Mouse (Mus musculus): Measurements from ENCODE around the gene Tgfa. TPM values are rescaled to one million over a fixed set of nuclear protein-coding genes. Genes with fewer than 3 reads are reported as not detected.

Gene Tgfa
- total RNA-seq, 2 experiments from 2014 or later: 0.31 to 0.66 TPM

- TF ChIP-seq CTCF (IDR thresholded peaks at IDR 0.05): no peak
- no peak for DNase-seq
- intact Hi-C loops (cut with DNase I): no loop called here
- Histone ChIP-seq H3K27ac (no peak overlapping the region), H3K4me3 (peak overlapping the region; percentile 82)
Measured at GRCm38 (mm10) chr6:86196034-86196433, 1.0 kb downstream of the Tgfa start.

DNA sequence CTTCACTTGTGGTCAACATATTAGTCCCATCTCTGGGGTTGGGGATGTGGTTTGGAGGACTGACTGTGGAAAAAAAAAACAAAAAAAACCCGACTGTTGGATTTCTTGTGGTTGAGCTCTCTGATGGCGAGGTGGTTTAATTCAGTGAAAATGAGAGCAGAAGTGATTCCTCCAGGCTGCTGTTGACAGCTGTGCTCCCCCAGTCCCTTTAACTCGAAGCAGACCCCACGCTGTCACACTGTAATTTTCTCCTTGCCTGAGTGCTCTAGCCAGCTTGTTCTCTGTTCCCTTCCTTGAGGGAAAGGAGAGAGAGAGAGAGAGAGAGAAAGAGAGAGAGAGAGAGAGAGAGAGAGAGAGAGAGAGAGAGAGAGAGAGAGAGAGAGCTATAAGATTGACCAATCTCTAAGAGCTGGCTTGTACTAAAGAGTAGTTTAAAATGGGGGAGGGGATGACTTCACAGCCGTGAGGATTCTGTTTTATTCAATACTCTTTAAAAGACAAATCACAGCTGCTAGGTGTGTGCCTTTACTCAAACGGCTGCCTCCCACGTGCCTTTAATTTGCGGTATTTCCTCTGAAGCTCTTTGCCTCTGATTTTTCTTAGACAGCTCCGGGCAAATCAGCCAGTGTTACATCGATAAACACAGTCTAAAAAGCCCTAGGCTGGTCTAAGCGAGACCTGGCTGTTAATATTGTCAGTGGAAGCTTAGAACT lies 2.3 kb downstream of the Tgfa start:
- DNase-seq: no peak
- intact Hi-C loops (cut with DNase I): no loop called here
- H3K27ac ChIP-seq: no peak overlapping the region
- no peak for TF ChIP-seq CTCF (IDR thresholded peaks at IDR 0.05)
- H3K4me3 ChIP-seq: no peak overlapping the region

DNA sequence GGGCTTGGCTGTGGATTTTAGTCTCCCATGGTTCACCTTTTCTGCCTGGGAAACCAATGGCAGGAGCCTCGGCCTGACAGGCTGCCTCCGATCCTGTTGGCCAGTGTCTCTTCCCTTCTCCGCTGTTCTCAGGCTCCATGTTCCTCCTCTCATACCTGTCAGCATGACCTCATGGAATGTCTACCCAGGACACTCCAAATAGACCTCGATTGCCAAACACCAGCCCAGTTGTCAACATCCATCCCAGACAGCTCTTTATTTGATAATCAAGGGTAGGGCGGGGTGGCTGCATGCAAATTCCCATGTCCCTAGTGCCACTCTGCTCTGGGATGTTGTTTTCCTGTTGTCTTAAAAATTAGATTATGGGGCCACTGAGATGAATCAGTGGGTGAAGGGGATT lies 5.9 kb downstream of the Tgfa start:
- H3K27ac ChIP-seq: no peak overlapping the region
- intact Hi-C loops (cut with DNase I): no loop called here
- no peak for DNase-seq
- H3K4me3 ChIP-seq: no peak overlapping the region
- no peak for TF ChIP-seq CTCF (IDR thresholded peaks at IDR 0.05)

GRCm38 (mm10) chr6:86203101-86203500 lies 8.1 kb downstream of the Tgfa start:
- peak; percentile 16; the same call in 1 of the 2 replicates for TF ChIP-seq CTCF (IDR thresholded peaks at IDR 0.05)
- Histone ChIP-seq H3K27ac (no peak overlapping the region), H3K4me3 (no peak overlapping the region)
- DNase-seq: no peak
- intact Hi-C loops (cut with DNase I): no loop called here

DNA sequence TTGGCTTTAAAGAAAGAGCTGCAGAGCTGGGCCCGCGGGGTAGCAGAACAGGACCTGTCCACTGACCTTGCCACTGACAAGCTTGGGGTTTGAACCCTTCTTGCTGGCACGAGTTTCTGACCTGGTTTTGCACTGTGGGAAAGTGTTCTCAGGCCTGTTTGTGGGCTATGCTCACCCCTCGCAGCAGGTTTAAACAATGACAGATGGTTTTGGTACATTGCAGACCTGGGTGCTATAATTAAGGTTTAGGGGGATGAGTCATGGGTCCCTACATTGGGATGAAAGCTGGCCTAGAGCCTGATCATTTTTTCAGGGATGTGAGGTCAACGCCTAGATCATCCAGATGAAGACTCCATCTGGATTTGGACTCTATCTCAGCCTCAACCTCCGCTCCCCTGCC lies 11.0 kb downstream of the Tgfa start:
- intact Hi-C loops (cut with DNase I): no loop called here
- Histone ChIP-seq H3K4me3 (no peak overlapping the region), H3K27ac (no peak overlapping the region)
- no peak for TF ChIP-seq CTCF (IDR thresholded peaks at IDR 0.05)
- no peak for DNase-seq

DNA sequence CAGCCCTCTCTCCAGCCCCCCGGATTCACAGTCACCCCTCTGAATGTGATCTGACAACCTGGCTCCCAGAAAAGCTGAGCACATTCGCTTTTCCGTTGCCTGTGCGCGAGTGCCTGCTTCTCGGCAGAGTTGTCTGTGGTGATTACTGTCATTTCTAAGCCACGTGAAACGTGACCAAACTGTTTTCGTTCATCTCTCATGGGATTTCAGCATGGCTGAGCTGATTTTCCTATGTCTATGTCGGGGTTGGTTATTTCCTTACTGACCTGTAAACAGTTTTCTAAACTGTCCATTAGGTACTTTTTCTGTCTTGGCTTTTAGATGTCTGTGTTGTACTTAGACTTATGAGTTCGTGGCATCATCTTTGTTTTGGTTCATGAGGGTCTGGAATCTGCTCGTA lies 12.0 kb downstream of the Tgfa start:
- intact Hi-C loops (cut with DNase I): no loop called here
- TF ChIP-seq CTCF (IDR thresholded peaks at IDR 0.05): no peak
- no peak for DNase-seq
- no peak overlapping the region for H3K4me3 ChIP-seq
- no peak overlapping the region for H3K27ac ChIP-seq

DNA sequence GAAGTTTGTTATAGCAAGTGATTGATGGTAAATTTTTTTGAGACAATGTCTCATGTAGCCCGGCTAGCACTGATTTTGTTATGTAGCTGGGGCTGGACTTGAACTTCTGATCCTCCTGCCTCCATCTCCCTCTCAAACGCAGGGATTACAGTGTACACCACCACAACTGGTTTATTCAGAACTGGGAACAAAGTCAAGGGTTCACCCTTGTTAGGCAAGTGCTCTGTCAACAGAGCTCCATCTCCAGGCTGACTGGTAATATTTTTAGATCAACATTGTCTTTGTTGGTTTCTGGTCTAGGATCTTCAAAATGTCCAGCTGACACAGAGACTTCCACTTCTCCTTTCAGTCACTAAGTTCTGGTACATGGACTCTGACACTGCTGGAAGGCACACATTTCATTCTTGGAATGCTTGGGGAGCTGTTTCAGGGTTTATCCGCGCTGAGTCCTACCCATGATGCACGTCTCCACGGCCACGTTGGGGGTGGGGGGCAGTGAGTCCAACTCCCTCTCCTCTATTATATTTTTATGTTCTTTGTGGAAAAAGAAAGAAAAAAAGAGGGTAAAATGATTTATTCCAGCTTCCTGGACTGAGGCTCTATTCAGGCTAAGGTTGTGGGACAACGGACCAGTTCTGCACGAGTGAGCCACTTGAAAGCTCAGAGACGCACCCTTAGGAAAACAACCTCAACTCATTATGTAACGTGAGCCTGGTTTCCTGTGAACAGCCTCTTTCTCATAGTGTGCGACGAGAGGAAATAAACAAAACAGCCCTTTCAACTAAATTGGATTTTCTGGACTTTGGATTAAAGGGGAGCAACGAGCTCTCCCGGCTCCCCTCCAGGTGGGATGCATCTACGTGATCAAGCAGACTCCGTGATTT lies 14.4 kb downstream of the Tgfa start:
- Histone ChIP-seq H3K4me3 (no peak overlapping the region), H3K27ac (no peak overlapping the region)
- TF ChIP-seq CTCF (IDR thresholded peaks at IDR 0.05): no peak
- no peak for DNase-seq
- intact Hi-C loops (cut with DNase I): no loop called here

GRCm38 (mm10) chr6:86210017-86210408 lies 15.0 kb downstream of the Tgfa start:
- no peak for TF ChIP-seq CTCF (IDR thresholded peaks at IDR 0.05)
- intact Hi-C loops (cut with DNase I): no loop called here
- no peak overlapping the region for H3K4me3 ChIP-seq
- DNase-seq: no peak
- no peak overlapping the region for H3K27ac ChIP-seq

DNA sequence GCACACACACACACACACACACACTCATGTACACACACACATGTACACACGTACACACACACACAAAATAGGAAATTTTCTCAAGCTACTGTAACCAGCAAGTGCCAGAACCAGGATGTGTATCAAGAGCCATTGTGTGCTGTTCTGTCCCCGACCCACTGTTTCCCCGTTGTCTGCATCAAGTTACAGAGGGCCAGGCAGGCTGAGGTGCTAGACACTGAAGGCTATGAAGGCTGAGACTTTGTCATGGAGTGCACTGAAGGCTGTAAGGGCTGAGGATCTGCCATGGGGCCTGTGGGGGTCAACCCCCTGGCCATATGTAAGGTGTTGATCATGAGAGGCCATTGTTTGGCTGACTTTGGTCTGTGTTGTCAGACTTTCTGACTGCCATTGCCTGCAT lies 15.6 kb downstream of the Tgfa start:
- DNase-seq: no peak
- no peak overlapping the region for H3K27ac ChIP-seq
- intact Hi-C loops (cut with DNase I): no loop called here
- TF ChIP-seq CTCF (IDR thresholded peaks at IDR 0.05): no peak
- H3K4me3 ChIP-seq: no peak overlapping the region

- TF ChIP-seq CTCF (IDR thresholded peaks at IDR 0.05): no peak
- Histone ChIP-seq H3K4me3 (no peak overlapping the region), H3K27ac (no peak overlapping the region)
- no peak for DNase-seq
- intact Hi-C loops (cut with DNase I): no loop called here
Measured at GRCm38 (mm10) chr6:86211081-86211763, 16.2 kb downstream of the Tgfa start.

GRCm38 (mm10) chr6:86212871-86213640 lies 18.0 kb downstream of the Tgfa start:
- Histone ChIP-seq H3K4me3 (no peak overlapping the region), H3K27ac (no peak overlapping the region)
- TF ChIP-seq CTCF (IDR thresholded peaks at IDR 0.05): no peak
- DNase-seq: no peak
- intact Hi-C loops (cut with DNase I): no loop called here

DNA sequence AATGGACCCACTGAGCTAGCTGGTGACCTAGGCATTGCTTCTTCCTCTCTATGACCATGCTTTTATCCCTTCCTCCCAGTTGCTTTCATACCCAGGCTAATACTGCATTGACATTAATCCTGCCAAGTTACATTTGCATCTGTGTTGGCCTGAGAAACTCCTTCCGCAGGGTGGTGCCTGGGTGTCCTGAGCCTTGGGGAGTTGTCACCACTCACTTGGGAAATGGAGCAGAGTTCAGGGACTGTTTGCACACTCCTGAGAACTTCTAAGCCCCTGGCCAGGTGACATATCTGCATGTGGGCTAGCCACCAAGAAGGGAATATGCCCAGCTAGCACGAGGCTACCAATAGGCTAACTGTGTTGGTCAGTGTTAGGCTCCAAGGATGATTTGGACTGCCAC lies 23.0 kb downstream of the Tgfa start:
- Histone ChIP-seq H3K4me3 (no peak overlapping the region), H3K27ac (no peak overlapping the region)
- no peak for DNase-seq
- intact Hi-C loops (cut with DNase I): no loop called here
- TF ChIP-seq CTCF (IDR thresholded peaks at IDR 0.05): no peak
